Mouse (Mus musculus): ENCODE data around the gene Tmem223.
A peak's percentile ranks its signal among the peaks of the same experiment; 100 is the strongest.

The Tmem223 gene

GRCm38 (mm10) chr19:8786008-8786781 lies 15.4 kb downstream of the Tmem223 start, which contains the start of gene Taf6l:
TSS of gene Taf6l (minus strand) at chr19:8786417.
- Histone ChIP-seq H3K27me3 (ENCODE audit: insufficient read depth, low read length) (no peaks in the 10 kb centered on the region), H3K4me1 (replicated peaks; ENCODE audit: low read depth, low read length) (peaks cover 52% of the 10 kb centered on the region), H3K9me3 (ENCODE audit: low read length) (no peaks in the 10 kb centered on the region), H3K4me3 (replicated peaks; ENCODE audit: low read length) (peak within 1 kb of the TSS; percentile 90), H3K36me3 (ENCODE audit: insufficient read depth, low read length) (peaks cover 47% of the 10 kb centered on the region)
- TF ChIP-seq NANOG (IDR thresholded peaks at IDR 0.05; ENCODE audit: borderline replicate concordance, low read length) = no peak

GRCm38 (mm10) chr19:8788521-8788920 lies 17.7 kb downstream of the Tmem223 start:
- Histone ChIP-seq H3K27me3 (ENCODE audit: insufficient read depth, low read length) (no peaks in the 10 kb centered on the region), H3K36me3 (ENCODE audit: insufficient read depth, low read length) (peaks cover 41% of the 10 kb centered on the region), H3K9me3 (ENCODE audit: low read length) (no peaks in the 10 kb centered on the region), H3K4me3 (replicated peaks; ENCODE audit: low read length) (no peak overlapping the region), H3K4me1 (replicated peaks; ENCODE audit: low read depth, low read length) (peaks cover 64% of the 10 kb centered on the region)
- no peak for TF ChIP-seq CTCF (conservative IDR thresholded peaks at IDR 0.05; ENCODE audit: low read length)
- TF ChIP-seq POU5F1 (IDR thresholded peaks at IDR 0.05; ENCODE audit: borderline replicate concordance, low read length) = no peak
- no peak for TF ChIP-seq NANOG (IDR thresholded peaks at IDR 0.05; ENCODE audit: borderline replicate concordance, low read length)

GRCm38 (mm10) chr19:8789171-8789570 lies 18.4 kb downstream of the Tmem223 start:
- TF ChIP-seq NANOG (IDR thresholded peaks at IDR 0.05; ENCODE audit: borderline replicate concordance, low read length) (no peak), CTCF (conservative IDR thresholded peaks at IDR 0.05; ENCODE audit: low read length) (no peak), POU5F1 (IDR thresholded peaks at IDR 0.05; ENCODE audit: borderline replicate concordance, low read length) (no peak)

GRCm38 (mm10) chr19:8790171-8790570 lies 19.4 kb downstream of the Tmem223 start:
- Histone ChIP-seq H3K36me3 (ENCODE audit: insufficient read depth, low read length) (peaks cover 41% of the 10 kb centered on the region), H3K27me3 (ENCODE audit: insufficient read depth, low read length) (no peaks in the 10 kb centered on the region), H3K9me3 (ENCODE audit: low read length) (no peaks in the 10 kb centered on the region), H3K4me3 (replicated peaks; ENCODE audit: low read length) (no peak overlapping the region), H3K4me1 (replicated peaks; ENCODE audit: low read depth, low read length) (peaks cover 55% of the 10 kb centered on the region)
- TF ChIP-seq POU5F1 (IDR thresholded peaks at IDR 0.05; ENCODE audit: borderline replicate concordance, low read length) = no peak
- no peak for TF ChIP-seq NANOG (IDR thresholded peaks at IDR 0.05; ENCODE audit: borderline replicate concordance, low read length)
- TF ChIP-seq CTCF (conservative IDR thresholded peaks at IDR 0.05; ENCODE audit: low read length) = no peak

More at GRCm38 (mm10) chr19:8789171-8789570, 18.4 kb downstream of the Tmem223 start:
- no peak overlapping the region for H3K4me3 ChIP-seq (replicated peaks; ENCODE audit: low read length)
- no peaks in the 10 kb centered on the region for H3K9me3 ChIP-seq (ENCODE audit: low read length)
- H3K4me1 ChIP-seq (replicated peaks; ENCODE audit: low read depth, low read length) = peaks cover 65% of the 10 kb centered on the region
- no peaks in the 10 kb centered on the region for H3K27me3 ChIP-seq (ENCODE audit: insufficient read depth, low read length)
- peaks cover 41% of the 10 kb centered on the region for H3K36me3 ChIP-seq (ENCODE audit: insufficient read depth, low read length)

GRCm38 (mm10) chr19:8798264-8798946 lies 27.6 kb downstream of the Tmem223 start, which contains the start of gene Polr2g:
TSS of gene Polr2g (minus strand) at chr19:8798577.
- Histone ChIP-seq H3K4me3 (replicated peaks; ENCODE audit: low read length) (peak within 1 kb of the TSS; percentile 88), H3K4me1 (replicated peaks; ENCODE audit: low read depth, low read length) (peaks cover 42% of the 10 kb centered on the region), H3K27me3 (ENCODE audit: insufficient read depth, low read length) (no peaks in the 10 kb centered on the region), H3K9me3 (ENCODE audit: low read length) (no peaks in the 10 kb centered on the region), H3K36me3 (ENCODE audit: insufficient read depth, low read length) (peaks cover 40% of the 10 kb centered on the region)
- no peak for TF ChIP-seq CTCF (conservative IDR thresholded peaks at IDR 0.05; ENCODE audit: low read length)
- no peak for TF ChIP-seq POU5F1 (IDR thresholded peaks at IDR 0.05; ENCODE audit: borderline replicate concordance, low read length)
- no peak for TF ChIP-seq NANOG (IDR thresholded peaks at IDR 0.05; ENCODE audit: borderline replicate concordance, low read length)

- no peak for TF ChIP-seq POU5F1 (IDR thresholded peaks at IDR 0.05; ENCODE audit: borderline replicate concordance, low read length)
- no peak for TF ChIP-seq NANOG (IDR thresholded peaks at IDR 0.05; ENCODE audit: borderline replicate concordance, low read length)
- no peak for TF ChIP-seq CTCF (conservative IDR thresholded peaks at IDR 0.05; ENCODE audit: low read length)
- Histone ChIP-seq H3K9me3 (ENCODE audit: low read length) (no peaks in the 10 kb centered on the region), H3K4me1 (replicated peaks; ENCODE audit: low read depth, low read length) (peaks cover 44% of the 10 kb centered on the region), H3K36me3 (ENCODE audit: insufficient read depth, low read length) (peaks cover 40% of the 10 kb centered on the region), H3K4me3 (replicated peaks; ENCODE audit: low read length) (peak overlapping the region; percentile 88), H3K27me3 (ENCODE audit: insufficient read depth, low read length) (no peaks in the 10 kb centered on the region)
Observed at GRCm38 (mm10) chr19:8798947-8799315, 28.1 kb downstream of the Tmem223 start.

GRCm38 (mm10) chr19:8802130-8802821 lies 31.5 kb downstream of the Tmem223 start, which contains the start of gene Zbtb3:
TSS of gene Zbtb3 (plus strand) at chr19:8802555.
- no peaks in the 10 kb centered on the region for H3K27me3 ChIP-seq (ENCODE audit: insufficient read depth, low read length)
- H3K4me3 ChIP-seq (replicated peaks; ENCODE audit: low read length) = peak within 1 kb of the TSS; percentile 92
- TF ChIP-seq POU5F1 (IDR thresholded peaks at IDR 0.05; ENCODE audit: borderline replicate concordance, low read length) = no peak
- TF ChIP-seq NANOG (IDR thresholded peaks at IDR 0.05; ENCODE audit: borderline replicate concordance, low read length) = no peak
- H3K36me3 ChIP-seq (ENCODE audit: insufficient read depth, low read length) = peaks cover 41% of the 10 kb centered on the region
- H3K4me1 ChIP-seq (replicated peaks; ENCODE audit: low read depth, low read length) = peaks cover 57% of the 10 kb centered on the region
- no peaks in the 10 kb centered on the region for H3K9me3 ChIP-seq (ENCODE audit: low read length)

- Histone ChIP-seq H3K4me1 (replicated peaks; ENCODE audit: low read depth, low read length) (peaks cover 62% of the 10 kb centered on the region), H3K4me3 (replicated peaks; ENCODE audit: low read length) (peak overlapping the region; percentile 92), H3K27me3 (ENCODE audit: insufficient read depth, low read length) (no peaks in the 10 kb centered on the region), H3K36me3 (ENCODE audit: insufficient read depth, low read length) (peaks cover 51% of the 10 kb centered on the region), H3K9me3 (ENCODE audit: low read length) (no peaks in the 10 kb centered on the region)
- TF ChIP-seq CTCF (conservative IDR thresholded peaks at IDR 0.05; ENCODE audit: low read length) (no peak), NANOG (IDR thresholded peaks at IDR 0.05; ENCODE audit: borderline replicate concordance, low read length) (no peak), POU5F1 (IDR thresholded peaks at IDR 0.05; ENCODE audit: borderline replicate concordance, low read length) (no peak)
Observed at GRCm38 (mm10) chr19:8803204-8803780, 32.5 kb downstream of the Tmem223 start.
